8 mouse cellular contexts compared by ENCODE assay signal in the genomic region with DNA sequence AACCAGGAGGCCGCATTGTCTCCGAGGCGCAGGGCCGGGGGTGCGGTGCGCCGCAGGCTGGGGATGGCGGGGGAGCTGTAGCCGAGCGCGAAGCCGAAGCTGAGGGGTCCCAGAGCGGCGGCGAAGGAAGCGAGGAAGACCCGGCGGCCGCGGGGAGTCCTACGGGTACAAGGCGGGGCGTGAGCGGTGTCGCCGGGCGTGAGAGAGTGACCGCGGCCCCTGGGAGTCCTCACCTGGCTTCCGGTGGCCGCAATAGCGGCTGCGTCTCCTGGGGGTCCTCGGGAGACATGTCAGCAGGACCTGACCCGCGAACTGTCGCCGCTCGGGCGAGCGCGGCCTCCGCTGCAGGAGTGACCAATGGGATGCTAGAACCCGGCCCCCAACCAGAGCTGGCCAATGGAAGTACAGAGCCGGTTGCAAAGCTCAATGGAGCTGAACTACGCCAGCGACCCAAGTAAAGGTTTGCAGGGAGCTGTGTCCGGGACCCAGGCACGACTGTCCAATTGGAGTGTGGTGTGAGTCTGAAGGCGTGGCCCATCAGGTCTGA. TPM values are rescaled to one million over a fixed set of nuclear protein-coding genes. Genes with fewer than 3 reads are reported as not detected.
DNase-seq lines count a peak whose midpoint lies in the region; ATAC-seq and TF ChIP-seq lines count a peak whose summit lies in the region.

A gene (minus strand): TSS at position 359 of the 547 bp plus-strand sequence.

- no peak for TF ChIP-seq CTCF in cortical plate, adult 2 months (IDR thresholded peaks at IDR 0.05; ENCODE audit: extremely low read depth, insufficient read depth, low read length)

- peaks cover 3% of the 10 kb centered on the region for H3K36me3 ChIP-seq in megakaryocyte, embryonic 14.5 days (replicated peaks; ENCODE audit: low read length)

- H3K27ac ChIP-seq in cortical plate, adult 2 months (ENCODE audit: insufficient read depth, low read length) = no peak within 1 kb of the TSS

- peaks cover 7% of the 10 kb centered on the region; the same call in 1 of the 2 replicates for H3K4me1 ChIP-seq in cortical plate, adult 2 months (ENCODE audit: control insufficient read depth, insufficient read depth, low read length)
- peaks cover 30% of the 10 kb centered on the region for H3K4me1 ChIP-seq in megakaryocyte, embryonic 14.5 days

- no peaks in the 10 kb centered on the region for H3K9me3 ChIP-seq in megakaryocyte, embryonic 14.5 days

- peaks cover 24% of the 10 kb centered on the region for H3K27me3 ChIP-seq in megakaryocyte, embryonic 14.5 days (replicated peaks)

- ATAC-seq in activated CD4-positive, CD25-positive, alpha-beta regulatory T cell, adult 4 months = peak; percentile 99

- DNase-seq in gastrocnemius, adult 8-10 months (ENCODE audit: low spot score in 2 of 2) = peak; percentile 86 to 87
- DNase-seq in hindlimb bud, embryonic 11.5 days (ENCODE audit: extremely low spot score, low read depth, low spot score) = peak; percentile 91
- peak; percentile 72 to 94 for DNase-seq in left cerebral cortex, adult 8-10 months (ENCODE audit: low spot score in 2 of 2)
- peak; percentile 95 to 97 for DNase-seq in right cerebral cortex, postnatal 10 days (ENCODE audit: low spot score in 2 of 2)
- DNase-seq in urinary bladder, postnatal 25 days (ENCODE audit: low spot score) = peak; percentile 75

- peak within 1 kb of the TSS; percentile 44 for H3K4me3 ChIP-seq in cortical plate, adult 2 months (ENCODE audit: insufficient read depth, low read length)
- H3K4me3 ChIP-seq in megakaryocyte, embryonic 14.5 days (replicated peaks) = peak within 1 kb of the TSS; percentile 95

- TF ChIP-seq POLR2A in cortical plate, adult 2 months (IDR thresholded peaks at IDR 0.05; ENCODE audit: extremely low read depth, insufficient read depth, low read length) = peak; percentile 79

RNA-seq across cellular contexts. Expression of the gene that starts here (rescaled TPM):
- polyA plus RNA-seq in activated CD4-positive, CD25-positive, alpha-beta regulatory T cell, adult 4 months (2017; shearing (Covaris generic)) = 1 to 10 TPM; 2.3 to 2.9 TPM
- polyA plus RNA-seq in cortical plate, adult 2 months (2012; rRNA removed) = 47.5 TPM in 2 replicates
- total RNA-seq in gastrocnemius, adult 8-10 months (2022) = 10 to 100 TPM in 3 of 4 experiments, 1 to 10 TPM in 1; 9.6 to 12.7 (median 10.2) TPM
- total RNA-seq in left cerebral cortex, adult 8-10 months (2022) = 10 to 100 TPM; 21.9 to 27.0 (median 24.9) TPM
- 28.4 and 135 TPM in 2 replicates for polyA plus RNA-seq in megakaryocyte, embryonic 14.5 days (2012; ENCODE audit: insufficient read depth, low replicate concordance)
